Mouse (Mus musculus): Measurements from ENCODE around the gene Olfr430.
"Not testable (repeated sequence)": the region's sequence is repeated elsewhere in the genome, so short reads cannot be mapped to it uniquely, and the experiment has no call there.

DNA sequence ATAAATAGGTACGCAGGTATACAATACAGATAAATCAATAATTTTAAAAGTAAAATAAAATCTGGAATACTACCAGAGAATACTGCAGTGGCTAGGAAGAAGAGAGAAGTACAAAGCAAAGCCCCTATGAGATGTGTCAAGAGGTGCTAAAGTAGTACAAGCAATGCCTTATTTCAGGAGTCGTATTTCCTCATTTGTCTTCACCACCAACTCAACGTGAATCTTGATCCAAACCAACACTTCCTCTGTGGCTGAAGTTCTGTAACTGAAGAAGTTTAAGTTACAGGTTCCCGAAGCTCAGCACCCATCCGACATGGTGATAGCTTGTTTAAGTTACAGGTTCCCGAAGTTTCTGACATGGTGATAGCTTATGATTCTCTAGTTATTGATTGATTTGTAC lies 18.2 kb upstream of the Olfr430 start:
- TF ChIP-seq CTCF (IDR thresholded peaks at IDR 0.05; ENCODE audit: borderline replicate concordance, insufficient read depth, low read depth, low read length); POLR2A (IDR thresholded peaks at IDR 0.05; ENCODE audit: borderline replicate concordance, insufficient read depth, low read length): not testable (repeated sequence)
